Mouse (Mus musculus) yolk sac, embryonic 10.5 days (tissue): ENCODE results near the gene Lrrc4b.
A peak's percentile ranks its signal among the peaks of the same experiment; 100 is the strongest.

Source experiments
- DNase-seq: peaks from one replicate; pipeline ENCODE4 v3.0.0-alpha.2; 2017; ENCODE audit warnings: low spot score

Lrrc4b gene

DNA sequence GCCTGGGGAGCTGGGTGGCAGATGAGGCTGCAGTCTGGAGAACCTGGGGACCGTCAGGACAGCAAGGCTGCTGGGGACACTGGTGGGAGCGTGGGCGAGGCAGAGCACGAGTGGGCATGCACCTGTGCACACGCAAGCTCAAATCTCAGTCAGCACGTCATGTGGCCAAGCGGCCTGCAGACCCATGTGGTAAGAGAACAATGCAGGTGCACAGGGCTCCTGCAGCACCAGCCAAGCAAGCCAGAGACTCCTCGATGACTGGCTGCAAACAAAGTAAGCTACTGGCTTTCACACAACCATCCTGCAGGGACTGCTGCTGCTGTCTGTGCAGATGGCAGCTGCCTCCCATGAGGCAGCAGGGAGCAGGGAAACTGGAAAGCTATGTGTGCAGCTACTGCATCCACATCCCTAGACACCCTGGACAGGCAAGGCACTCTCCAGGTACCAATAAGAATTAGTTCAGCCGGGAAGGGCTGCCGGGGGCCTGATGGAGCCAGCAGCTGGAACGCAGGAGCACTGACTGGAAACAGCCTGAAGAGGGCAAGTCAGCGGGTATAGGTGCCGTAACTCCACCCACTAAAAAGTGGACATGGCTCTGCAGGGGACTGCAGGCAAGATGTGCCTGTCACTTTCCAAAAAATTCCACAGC lies 58.2 kb downstream of the Lrrc4b start:
- DNase-seq: no peak

GRCm38 (mm10) chr7:44487936-44488335 lies 59.1 kb downstream of the Lrrc4b start:
- DNase-seq: no peak

- DNase-seq: no peak
These were observed 59.7 kb downstream of the Lrrc4b start for GRCm38 (mm10) chr7:44488545-44488944.

DNA sequence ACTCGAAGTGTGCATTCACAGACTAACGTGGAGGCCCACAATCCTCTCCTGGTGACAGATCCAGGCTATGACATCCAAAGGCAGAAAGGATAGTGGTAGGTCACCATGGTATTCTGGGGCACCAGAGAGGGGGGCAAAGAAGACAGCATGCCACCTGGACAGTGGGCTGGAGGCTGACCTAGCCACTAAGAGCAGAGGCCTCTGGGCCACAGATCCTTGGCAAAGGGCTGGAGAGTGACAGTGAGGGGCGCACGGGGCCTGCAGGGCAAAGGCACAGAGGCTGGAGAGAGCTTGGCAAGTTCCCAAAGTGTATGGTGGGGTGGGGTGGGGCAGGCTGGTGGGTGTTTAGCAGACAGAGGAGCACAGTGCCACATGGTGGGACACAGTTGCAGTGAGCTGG lies 61.5 kb downstream of the Lrrc4b start:
- no peak for DNase-seq

GRCm38 (mm10) chr7:44491391-44491790 lies 62.6 kb downstream of the Lrrc4b start:
- no peak for DNase-seq

GRCm38 (mm10) chr7:44492166-44492826 lies 63.5 kb downstream of the Lrrc4b start:
- no peak for DNase-seq

- no peak for DNase-seq
These were observed 65.9 kb downstream of the Lrrc4b start for GRCm38 (mm10) chr7:44494681-44495080.

- no peak for DNase-seq
These were observed 66.3 kb downstream of the Lrrc4b start for GRCm38 (mm10) chr7:44495086-44495485.

DNA sequence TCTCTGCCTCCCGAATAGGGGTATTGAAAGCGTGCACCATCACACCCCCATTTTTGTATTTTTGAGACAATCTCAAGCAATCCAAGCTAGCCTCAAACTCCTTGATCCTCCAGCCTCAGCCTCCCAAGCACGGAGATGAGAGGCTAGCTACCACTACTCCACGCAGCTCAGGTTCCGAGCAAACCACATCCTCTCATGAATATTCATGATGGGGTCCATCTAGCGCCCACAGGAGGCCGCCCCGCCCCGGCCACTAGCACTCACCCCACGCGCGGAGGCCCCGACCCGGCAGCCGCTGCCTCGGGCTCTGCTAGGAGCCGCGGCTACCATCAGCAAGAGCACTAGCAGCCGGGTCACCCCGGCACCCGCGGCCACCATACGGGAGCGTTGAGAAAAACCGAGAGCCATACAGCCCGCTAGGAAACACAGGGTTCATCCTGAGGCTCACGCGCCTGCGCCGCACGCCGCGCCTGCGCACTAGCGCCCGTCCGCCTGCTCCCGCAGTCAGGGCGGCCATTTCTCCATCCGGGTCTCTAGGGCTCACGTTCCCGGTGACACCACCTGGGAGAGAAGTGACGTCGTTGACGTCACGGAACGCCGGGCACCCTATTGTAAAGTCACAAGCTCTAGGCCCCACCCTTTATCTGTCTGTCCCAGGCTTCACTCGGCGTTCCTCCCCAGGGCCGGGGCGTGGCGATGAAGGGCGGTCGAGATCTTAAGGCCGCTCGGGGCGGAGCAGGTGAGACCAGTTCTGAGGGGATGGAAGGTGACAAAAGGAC lies 67.4 kb downstream of the Lrrc4b start, which contains the start of the genes Emc10 and Fam71e1:
TSS of gene Emc10 (minus strand) at position 538 of the 779 bp plus-strand sequence.
TSS of gene Fam71e1 (plus strand) at position 590 of the 779 bp plus-strand sequence.
- DNase-seq: peak; percentile 97

DNA sequence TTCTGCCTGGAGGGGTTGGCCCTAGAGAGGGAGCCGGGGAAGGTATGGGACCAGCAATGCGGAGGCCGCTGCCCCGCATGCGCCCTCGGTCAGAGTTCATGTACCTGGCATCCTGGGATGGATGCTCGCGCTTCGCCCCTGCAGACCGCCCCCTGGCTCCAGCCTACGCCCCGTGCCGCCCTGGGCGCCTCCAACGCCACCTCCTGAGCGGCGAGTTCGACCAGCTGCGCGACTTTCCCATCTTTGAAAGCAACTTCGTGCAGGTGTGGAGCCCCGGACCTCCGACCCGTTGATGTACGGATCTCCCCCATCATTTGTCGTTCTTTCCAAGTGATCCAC lies 67.9 kb downstream of the Lrrc4b start:
- DNase-seq: no peak

DNA sequence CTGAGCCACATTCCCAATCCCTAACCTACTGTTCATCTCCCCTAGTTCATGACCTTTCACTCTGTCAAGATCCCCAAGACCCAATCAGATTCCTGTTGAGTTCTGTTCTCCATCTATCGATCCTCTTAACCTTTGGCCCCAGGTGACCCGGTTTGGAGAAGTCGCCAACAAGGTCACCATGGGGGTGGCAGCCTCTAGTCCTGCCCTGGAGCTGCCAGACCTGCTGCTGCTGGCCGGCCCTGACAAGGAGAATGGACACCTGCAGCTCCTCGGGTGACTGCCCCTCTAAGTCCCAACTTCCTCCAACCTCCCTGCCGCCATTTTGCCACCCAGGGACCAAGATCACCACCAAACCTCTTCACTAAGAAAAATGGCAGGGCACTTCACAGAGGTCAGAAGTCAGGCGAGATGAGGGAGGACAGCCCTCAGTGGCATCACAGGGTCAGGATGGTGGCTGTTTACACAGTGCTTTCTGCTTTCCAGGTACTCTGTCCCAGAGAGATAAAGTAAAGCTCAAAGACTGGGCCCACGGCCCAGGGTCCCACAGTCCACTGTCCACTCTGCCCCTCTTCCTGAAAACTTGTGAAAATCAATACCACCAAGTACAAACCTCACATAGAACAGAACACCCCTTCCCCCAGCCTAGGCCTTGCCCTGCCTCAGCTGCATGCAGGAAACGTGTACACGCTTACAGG lies 68.7 kb downstream of the Lrrc4b start:
- DNase-seq: peak; percentile 22

GRCm38 (mm10) chr7:44498922-44499321 lies 70.1 kb downstream of the Lrrc4b start:
- DNase-seq: no peak

GRCm38 (mm10) chr7:44500046-44500445 lies 71.2 kb downstream of the Lrrc4b start:
- no peak for DNase-seq

GRCm38 (mm10) chr7:44501563-44502115 lies 72.8 kb downstream of the Lrrc4b start:
- peak; percentile 43 for DNase-seq

- DNase-seq: no peak
These were observed 78.7 kb downstream of the Lrrc4b start for GRCm38 (mm10) chr7:44507491-44507890.
